Mouse (Mus musculus): ENCODE measurements around the gene Mbd4. TPM values are rescaled to one million over a fixed set of nuclear protein-coding genes. Genes with fewer than 3 reads are reported as not detected.
A peak's percentile ranks its signal among the peaks of the same experiment; 100 is the strongest.

Gene Mbd4
- total RNA-seq, 1 experiment from 2014 or later: 4.8 TPM

- DNase-seq: peak; percentile 82
Measured at GRCm38 (mm10) chr6:115808488-115809231, 44.5 kb downstream of the Mbd4 start, which contains the start of gene Rpl32. Gene Rpl32, minus strand, starts transcription at chr6:115808747.

DNA sequence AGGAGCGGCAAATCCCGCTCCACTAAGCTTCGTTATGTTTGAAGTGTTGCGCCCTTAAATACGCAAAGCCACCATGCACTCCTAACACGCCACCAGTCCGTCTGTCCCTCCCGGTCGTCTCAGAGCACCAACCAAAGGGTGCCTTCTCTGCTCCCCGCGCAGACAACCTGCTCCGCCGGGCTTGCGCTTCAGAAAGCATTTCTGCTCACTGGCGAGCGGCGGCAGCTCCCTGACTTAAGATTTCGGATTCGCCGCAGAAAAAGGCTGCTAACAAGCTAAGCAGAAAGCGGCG is 45.0 kb downstream of the Mbd4 start:
- DNase-seq: no peak

- DNase-seq: no peak
Measured at GRCm38 (mm10) chr6:115807464-115808195, 45.5 kb downstream of the Mbd4 start.

DNA sequence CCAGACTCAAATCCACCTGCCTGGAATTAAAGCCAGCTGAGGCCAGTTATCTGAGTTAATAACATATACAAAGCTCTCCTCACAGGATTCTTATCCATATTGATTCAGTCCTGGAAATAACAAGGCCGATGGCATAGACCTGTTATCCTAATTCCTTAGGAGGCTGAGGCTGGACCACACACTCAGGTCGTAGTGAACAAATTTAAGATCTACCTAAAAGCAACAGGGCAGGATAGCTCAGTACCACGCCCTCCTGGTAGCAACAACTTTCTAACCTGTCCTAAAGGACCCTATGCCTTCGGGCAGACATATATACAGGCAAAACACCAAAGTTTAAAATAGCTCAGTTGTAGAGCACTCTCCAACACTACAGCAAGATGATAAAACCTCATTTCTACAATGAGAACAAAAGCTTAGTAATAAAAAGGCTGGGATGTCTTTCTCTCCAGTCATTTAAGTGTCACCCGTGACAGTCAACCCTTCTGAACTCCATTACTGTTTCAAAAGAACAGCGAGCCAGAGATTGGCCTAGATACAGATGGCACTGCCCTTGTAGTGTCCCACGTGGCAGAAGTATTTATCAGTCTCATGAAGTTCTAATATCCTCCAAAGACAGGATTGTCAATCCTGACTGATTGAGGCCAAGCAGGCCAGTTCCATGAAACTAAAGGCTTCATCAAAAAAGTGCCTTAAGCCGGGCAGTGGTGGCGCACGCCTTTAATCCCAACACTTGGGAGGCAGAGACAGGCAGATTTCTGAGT is 48.6 kb downstream of the Mbd4 start:
- DNase-seq: no peak

DNA sequence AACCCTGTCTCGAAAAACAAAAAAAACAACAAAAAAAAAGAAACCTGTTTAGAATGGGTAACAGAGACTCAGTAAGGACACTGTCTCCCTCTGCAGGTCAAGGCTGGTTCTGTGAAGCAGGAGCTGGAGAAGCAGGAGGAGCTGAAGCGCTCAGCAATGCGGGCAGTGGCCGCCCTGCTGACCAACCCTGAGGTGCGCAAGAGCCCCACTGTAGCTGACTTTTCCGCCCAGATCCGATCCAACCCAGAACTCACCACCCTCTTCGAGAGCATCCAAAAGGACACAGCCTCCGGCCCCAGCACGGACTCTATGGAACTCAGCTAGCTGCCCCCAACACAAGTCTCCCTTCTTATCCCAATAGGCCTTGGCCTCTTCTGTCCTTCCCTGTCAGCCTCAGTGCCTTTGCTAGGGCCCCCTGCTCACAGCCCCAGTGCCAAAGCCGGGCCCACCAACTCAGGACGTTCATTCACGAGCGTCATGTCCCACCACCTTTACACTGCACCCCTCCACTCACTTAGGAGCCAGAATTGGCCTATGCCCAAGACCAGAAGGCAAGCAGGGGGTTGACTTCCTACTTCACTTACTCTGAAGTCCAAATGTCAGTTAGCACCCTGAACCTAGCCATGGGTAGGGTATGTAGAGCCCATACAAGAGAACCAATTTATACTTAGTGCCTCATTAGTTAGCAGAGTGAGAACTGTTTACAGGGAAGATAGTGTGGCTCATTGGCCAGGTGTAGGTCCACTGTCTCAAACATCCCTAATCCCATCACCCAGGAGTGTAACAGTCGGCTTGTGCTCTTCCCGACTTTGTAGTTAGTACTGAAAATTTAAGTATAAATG is 49.4 kb downstream of the Mbd4 start:
- DNase-seq: peak; percentile 70

DNA sequence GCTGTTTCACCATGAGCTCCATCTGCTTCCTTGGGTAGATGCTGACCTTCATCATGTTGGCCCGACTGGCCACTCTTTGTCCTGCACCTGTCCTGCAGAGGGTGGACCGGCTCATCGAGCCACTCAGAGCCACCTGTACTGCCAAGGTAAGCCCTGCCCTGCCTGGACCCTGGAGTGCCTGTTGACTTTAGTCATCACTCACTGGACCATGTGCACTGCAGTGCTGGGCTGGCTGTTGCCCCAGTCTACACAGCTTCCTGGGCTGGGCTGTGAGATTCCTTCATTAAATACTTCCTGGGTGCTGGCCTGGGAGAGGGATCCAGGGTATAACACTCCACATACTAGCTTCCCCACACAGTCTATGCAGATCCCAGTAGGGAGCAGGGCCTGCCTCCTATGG is 51.4 kb downstream of the Mbd4 start:
- DNase-seq: no peak

DNA sequence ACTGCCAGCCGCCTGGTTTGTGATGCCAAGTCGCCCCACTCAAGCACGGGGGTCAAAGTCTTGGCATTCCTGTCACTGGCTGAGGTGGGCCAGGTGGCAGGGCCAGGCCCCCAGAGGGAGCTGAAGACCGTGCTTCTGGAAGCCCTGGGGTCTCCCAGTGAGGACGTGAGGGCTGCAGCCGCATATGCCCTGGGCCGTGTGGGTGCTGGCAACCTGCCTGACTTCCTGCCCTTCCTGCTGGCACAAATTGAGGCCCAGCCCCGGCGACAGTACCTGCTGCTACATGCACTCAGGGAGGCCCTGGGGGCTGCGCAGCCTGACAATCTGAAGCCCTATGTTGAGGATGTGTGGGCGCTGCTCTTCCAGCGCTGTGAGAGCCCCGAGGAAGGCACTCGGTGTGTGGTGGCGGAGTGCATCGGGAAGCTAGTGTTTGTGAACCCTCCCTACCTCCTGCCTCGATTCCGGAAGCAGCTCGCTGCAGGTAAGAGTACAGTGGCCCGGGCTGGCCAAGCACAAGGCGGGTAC is 60.4 kb downstream of the Mbd4 start:
- no peak for DNase-seq

- no peak for DNase-seq
Measured at GRCm38 (mm10) chr6:115791842-115792686, 61.1 kb downstream of the Mbd4 start.

DNA sequence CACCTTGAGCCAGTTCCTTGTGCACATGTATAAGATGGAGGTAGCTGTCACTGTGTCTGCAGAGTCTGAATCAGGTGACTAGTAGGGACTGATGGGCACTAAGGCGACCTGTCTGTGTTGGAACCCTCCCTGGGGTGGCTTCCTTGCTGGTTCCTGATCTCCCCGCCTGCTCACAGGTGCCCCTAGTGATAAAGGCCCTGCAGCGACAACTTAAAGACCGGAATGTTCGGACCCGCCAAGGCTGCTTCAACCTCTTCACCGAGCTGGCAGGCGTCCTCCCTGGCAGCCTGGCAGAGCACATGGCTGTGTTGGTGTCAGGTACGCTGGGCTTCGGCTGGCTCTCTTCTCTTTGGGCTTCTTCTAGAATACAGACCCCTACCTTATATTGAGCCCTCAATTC is 62.2 kb downstream of the Mbd4 start:
- DNase-seq: no peak

Other genes starting within 250 kb of the Mbd4 start
- gene Raf1, start 176.7 kb downstream of the Mbd4 start, total RNA-seq (2021): 115 and 155 TPM in 2 replicates
- gene Tmem40, start 91.0 kb downstream of the Mbd4 start, total RNA-seq (2021): not detected in 2 replicates
- 11.2 and 14.1 TPM in 2 replicates for gene Cand2, start 78.8 kb downstream of the Mbd4 start, total RNA-seq (2021)
- 1,141 and 1,199 TPM in 2 replicates for gene Rpl32, start 44.6 kb downstream of the Mbd4 start, total RNA-seq (2021)
- gene Efcab12, start 15.0 kb downstream of the Mbd4 start, total RNA-seq (2021): 1.9 TPM in 1 of 2 replicates, not detected in the other
- 19.2 and 22.2 TPM in 2 replicates for gene Ift122, start 99 bp upstream of the Mbd4 start, total RNA-seq (2021)
- gene Rho, start 78.4 kb upstream of the Mbd4 start, total RNA-seq (2021): 0.94 and 1.9 TPM in 2 replicates
- not detected in 2 replicates for gene H1foo, start 91.6 kb upstream of the Mbd4 start, total RNA-seq (2021)
- gene Plxnd1, start 141.6 kb upstream of the Mbd4 start, total RNA-seq (2021): 170 and 214 TPM in 2 replicates

Data from adrenal gland, postnatal 25 days (tissue).